Mouse (Mus musculus) left cerebral cortex, adult 9 months (tissue): Measurements from ENCODE around the gene Dynll2.
"Not testable (repeated sequence)": the region's sequence is repeated elsewhere in the genome, so short reads cannot be mapped to it uniquely, and the experiment has no call there.

Experiments
- DNase-seq, 2 experiments: peaks; one replicate each; pipeline ENCODE4 v3.0.0; 2022; ENCODE audit warnings: low spot score in 2 of 2

Gene Dynll2

DNA sequence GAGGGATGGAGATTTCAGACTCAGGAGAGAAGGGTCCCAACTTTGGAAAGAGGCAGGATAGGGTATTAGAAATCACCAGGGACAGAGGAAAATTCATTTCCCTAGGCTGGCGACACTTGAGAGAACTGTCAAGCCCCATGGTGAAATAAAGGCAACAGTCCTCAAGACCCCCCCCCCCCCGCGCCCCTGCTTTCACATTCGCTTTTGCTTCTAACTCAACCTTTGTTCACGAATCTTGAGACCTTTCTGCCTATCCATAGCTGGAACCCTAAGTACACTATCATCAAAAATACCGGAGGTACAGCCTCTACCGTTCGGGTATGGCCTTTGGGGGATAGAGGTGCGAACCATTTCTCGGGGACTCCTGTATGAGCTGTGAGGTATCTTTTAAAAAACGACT lies 528 bp upstream of the Dynll2 start:
- DNase-seq: no peak

GRCm38 (mm10) chr11:87986141-87986741 lies 1.1 kb downstream of the Dynll2 start:
- peak in 1 of 2 experiments; percentile 52 for DNase-seq

- no peak for DNase-seq
These were observed 1.7 kb downstream of the Dynll2 start for GRCm38 (mm10) chr11:87985643-87986042.

GRCm38 (mm10) chr11:87984571-87984970 lies 2.8 kb downstream of the Dynll2 start:
- DNase-seq: no peak

DNA sequence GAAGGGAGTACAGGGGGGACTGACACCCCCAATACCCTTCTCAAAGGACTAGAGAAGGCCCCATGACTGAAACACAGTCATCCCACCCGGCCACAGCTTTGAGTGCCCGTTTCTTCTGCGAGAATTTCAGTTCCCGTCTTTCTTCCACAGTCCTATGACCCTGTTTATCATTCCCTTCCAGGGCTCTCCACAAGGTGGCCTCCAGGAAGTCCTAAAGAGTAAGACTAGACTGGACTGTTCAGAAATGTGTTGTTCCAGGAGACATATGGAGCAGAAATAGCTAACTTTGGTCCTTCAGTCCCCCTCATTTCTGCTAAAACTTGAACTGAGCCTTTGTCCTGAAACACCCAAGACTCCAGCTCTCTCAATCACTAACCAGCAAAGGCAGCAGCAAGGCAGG lies 8.4 kb downstream of the Dynll2 start:
- DNase-seq: no peak

GRCm38 (mm10) chr11:87977021-87977420 lies 10.3 kb downstream of the Dynll2 start:
- not testable (repeated sequence) for DNase-seq

DNA sequence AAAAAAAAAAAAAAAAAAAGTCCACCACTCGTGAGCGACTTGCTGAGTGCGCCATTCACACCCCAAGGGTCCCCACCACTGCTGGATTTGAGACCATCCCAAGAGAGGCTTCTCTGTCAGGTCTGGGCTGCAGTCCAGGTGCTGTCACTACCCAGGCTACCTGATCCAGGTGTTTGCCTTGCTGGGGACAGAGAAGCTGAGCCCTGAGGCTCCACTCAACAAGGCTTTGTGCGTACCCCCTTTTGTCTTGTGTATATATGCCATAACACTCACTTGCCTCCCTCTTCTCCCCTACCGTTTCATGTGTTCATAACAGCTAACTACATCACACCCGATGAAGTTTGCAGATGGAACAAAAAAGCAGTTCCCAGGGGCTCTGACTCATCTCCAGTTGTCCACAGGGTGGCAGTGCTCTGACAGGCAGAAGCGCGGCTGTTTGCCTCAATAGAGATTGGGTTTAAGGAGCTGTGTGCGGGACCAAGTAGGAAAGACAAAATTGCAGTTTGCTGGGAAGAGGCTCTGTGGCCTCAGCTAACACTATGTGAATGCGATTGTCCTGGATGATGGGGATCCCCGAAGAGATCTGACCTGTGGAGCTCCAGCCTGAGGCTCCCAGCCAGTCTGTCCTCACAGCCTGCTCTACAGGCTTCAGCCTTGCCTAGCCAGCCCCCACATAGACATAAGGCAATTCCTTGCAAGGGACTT lies 12.7 kb downstream of the Dynll2 start:
- peak; percentile 39 to 72 for DNase-seq

- no peak for DNase-seq
These were observed 13.6 kb downstream of the Dynll2 start for GRCm38 (mm10) chr11:87973559-87974305.

DNA sequence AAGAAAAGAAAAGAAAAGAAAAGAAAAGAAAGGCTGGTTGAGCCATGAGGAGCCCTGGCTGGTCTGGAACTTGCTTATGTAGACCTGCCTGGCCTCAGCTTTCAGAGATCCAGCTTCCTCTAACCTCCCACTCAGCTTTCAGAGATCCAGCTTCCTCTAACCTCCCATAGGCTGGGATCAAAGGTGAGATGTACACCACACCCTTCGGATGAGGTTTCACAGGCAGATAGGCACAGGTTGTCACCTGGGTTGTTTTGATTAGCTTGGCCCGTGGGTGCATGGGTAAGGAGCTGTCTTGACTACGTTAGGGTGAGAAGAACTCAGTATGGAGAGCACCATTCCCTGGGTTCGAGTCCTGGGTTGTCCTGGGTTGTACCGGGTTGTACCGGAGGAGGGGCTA lies 14.5 kb downstream of the Dynll2 start:
- DNase-seq: no peak

DNA sequence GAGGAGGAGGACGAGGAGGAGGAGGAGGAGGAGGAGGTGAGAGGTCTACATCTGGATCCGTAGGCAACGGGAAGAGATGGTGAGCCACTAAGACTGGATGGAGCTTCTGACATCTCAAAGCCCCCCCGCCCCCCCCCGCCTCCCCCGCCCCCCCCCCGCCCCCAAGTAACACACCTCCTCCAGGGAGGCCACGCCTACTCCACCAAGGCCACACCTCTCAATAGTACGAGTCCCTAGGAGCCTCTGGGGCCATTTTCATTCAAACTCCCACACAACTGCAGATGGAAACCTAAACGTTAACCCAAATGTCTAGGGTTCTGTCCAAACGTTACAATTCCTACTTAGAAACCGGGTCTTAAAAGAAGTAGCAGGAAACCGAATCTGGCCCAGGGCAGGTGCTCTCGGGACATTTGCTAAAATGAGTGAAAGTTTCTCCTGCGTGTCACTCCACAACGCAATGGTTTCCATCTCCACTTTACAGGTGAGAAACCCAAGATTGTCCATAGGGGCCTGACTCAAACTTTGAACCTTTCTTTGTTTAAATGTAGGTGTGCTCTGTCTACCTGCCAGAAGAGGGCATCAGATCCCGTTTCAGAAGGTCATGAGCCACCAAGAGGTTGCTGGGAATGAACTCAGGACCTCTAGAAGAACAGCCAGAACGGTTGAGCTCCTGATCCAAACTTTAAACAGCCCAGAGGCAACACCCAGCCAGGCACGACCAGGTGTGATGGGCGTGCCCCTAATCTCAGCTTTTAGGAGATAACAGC lies 18.8 kb downstream of the Dynll2 start:
- no peak for DNase-seq

- peak in 1 of 2 experiments; percentile 88 for DNase-seq
These were observed 19.5 kb downstream of the Dynll2 start for GRCm38 (mm10) chr11:87967692-87968289.

GRCm38 (mm10) chr11:87966214-87966613 lies 21.1 kb downstream of the Dynll2 start:
- no peak for DNase-seq

GRCm38 (mm10) chr11:87965293-87965692 lies 22.0 kb downstream of the Dynll2 start:
- no peak for DNase-seq

DNA sequence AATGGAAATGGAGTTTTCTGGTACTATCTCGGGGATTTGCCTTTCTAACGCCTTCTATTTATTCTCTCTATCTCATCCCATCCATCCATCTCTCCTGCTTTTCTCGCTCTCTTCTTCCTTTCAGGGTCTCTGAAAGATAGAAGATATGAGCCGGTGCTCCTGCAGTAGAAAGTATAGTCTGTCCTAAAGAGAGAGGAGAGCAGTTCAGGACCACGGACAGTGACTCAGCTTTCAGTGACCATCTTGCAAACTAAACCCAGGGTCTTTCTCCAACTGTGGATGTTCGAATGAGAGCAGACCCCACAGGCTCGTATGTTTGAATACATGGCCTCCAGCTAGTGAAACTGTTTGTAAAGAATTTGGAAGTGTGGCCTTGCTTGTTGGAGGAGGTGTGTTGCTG lies 30.3 kb downstream of the Dynll2 start:
- no peak for DNase-seq

GRCm38 (mm10) chr11:87955144-87955543 lies 32.2 kb downstream of the Dynll2 start:
- no peak for DNase-seq

DNA sequence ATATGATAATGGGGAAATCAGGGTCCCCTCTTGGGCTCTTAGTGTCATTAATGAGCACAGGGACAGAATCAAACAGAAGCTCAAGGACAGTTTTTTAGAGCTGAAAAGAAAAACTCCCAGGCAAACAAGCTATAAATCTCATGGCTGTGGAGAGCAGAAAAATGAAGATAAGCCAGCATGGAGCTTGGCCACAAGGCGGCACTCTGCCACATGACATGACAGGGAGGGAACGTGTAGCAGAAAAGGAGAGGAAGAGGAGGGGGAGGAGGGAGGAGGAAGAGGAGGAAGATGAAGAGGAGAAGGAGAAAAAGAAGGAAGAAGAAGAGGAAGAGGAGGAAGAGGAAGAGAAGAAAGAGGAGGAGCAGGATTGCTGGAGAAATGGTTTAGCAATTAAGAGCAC lies 37.3 kb downstream of the Dynll2 start:
- no peak for DNase-seq

- DNase-seq: no peak
These were observed 51.9 kb downstream of the Dynll2 start for GRCm38 (mm10) chr11:87935467-87935866.

GRCm38 (mm10) chr11:87933731-87934130 lies 53.6 kb downstream of the Dynll2 start:
- DNase-seq: no peak

DNA sequence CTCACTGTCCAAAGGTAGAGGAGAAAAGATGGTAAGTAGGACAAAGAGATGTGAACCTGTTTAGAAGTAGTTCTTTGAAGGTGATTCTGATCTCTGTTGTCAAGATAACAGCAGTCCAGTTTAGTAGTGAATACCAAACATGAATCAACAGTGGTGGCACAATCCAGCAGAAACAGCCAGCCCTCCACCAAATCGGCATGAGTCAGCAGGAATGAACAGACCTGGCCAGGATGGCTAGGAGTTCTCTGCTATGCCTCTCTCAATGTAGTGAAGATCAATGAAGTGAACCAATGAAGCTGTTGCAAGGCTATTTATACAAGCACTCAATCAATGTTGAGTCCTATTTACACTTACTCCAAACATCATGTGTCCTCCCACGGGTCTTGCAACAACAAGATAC lies 57.0 kb downstream of the Dynll2 start:
- DNase-seq: no peak
